Mouse (Mus musculus) embryonic stem cell, embryonic (primary cell): ENCODE data around the gene Nhlrc4.

Experiments used
- CTCF ChIA-PET, 4 experiments: fragments of 300-600 bp in 2 of 4; fragments of 350-600 bp in 2 of 4; sonication (Branson Sonifier 250); formaldehyde crosslinking; loops; one replicate each; lab custom pipeline; 2022; ENCODE audit warnings: inconsistent platforms in 2 of 4; lab: Charles Lee
- POLR2A ChIA-PET, 4 experiments: fragments of 300-600 bp in 2 of 4; fragments of 350-600 bp in 2 of 4; sonication (Branson Sonifier 250); formaldehyde crosslinking; loops; one replicate each; lab custom pipeline; 2022; ENCODE audit warnings: antibody characterized with exemption in 4 of 4, inconsistent platforms in 1 of 4; lab: Charles Lee

The Nhlrc4 gene

DNA sequence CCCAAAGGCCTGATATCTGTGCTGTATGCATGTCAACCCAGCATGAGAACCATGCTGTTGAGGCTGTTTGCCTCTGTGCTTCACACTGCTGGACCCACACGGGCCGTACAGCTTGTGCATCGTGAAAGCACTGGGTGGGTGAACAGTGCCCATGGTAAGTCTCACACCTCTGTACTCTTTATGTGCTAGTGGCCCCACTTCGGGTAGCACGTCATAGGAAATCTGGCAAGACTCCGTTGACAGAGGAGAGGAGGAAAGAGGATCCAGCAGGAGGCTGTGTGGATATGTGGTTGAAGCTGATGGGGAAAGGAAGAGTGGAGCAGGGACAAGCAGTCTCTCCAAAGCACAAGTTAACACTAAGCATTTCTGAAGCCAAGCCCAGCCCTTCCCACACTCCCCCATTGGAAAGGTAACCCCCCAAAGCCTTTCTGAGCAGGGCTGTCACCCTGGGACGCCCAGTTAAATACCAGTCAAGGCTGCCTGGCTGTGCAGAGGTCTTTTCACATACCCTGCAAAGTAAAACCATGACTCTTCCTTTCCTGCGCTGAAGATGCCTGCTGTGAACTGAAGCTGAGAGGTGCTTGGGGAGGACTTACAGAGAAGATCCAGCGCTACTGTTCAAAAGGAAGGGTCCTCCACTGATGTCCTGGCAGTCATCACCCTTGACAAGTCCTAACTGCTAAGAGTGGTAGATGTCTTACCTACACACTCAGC, 26.6 kb downstream of the Nhlrc4 start:
- CTCF ChIA-PET: interaction anchor here in 2 of 4 experiments (0.7 to 1.3 kb wide), 2 partner anchors 24 to 56 kb away, joined by 3 read pairs; no protein-coding TSS in a partner anchor
- POLR2A ChIA-PET: interaction anchor here in 3 of 4 experiments (0.8 to 1.7 kb wide), 11 partner anchors 11 to 89 kb away, joined by 3 to 6 read pairs (median 3); partner anchors contain the start of gene Mcrip2 (in 1 of the 3)

DNA sequence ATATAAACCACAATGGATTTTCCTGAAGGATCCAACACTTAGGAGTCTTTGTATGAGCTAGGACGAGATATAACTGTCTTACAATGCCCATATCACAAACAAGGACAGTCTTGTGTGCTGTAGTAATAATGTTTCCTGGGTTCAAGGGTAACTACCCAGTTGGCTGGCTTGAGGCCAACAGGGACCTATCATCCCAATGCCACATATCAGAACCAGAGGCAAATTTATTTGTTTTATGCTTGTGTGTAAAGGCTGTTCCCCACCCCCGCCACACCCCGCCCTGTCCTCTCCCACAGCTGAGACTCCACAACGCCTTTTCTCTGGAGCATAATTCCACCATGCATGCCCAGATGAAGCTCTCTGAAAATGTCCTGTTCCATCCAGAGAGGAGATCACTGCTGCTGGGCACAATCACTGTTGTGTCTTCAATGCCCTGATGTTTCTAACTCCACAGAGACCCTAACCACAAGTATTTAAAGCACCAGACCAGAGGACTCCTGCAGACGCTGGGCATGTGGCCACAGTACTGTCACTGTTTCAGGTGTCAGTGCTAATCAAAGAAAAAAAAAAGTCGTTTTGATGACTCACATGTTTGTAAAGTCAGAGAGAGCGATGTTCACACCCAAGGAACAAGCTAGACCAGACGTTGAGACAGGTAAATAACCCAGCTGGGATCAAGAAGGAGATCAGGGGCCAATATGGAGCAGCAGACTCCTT, 27.7 kb downstream of the Nhlrc4 start:
- POLR2A ChIA-PET: interaction anchor here in 2 of 4 experiments (0.6 to 1.3 kb wide), 5 partner anchors 17 to 352 kb away, joined by 3 to 4 read pairs (median 3); no protein-coding TSS in a partner anchor

DNA sequence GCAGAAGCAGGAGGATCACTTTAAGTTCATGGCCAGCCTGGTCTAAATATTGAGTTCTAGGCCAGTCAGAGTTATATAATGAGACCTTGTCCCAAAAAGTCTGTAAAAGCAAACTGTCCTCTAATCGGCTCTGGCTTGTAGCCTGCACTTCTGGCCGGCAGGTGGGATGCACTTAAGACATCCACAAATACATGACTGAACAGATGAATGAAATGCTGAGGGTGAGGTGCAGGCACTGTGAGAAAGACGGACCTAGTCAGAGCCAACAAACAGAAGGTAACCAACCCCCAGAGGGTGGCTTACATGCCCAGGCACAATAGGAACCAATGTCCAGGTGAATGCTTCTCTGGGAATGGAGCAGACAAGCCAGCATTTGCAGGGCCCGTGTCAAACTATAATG, 30.5 kb downstream of the Nhlrc4 start:
- ChIA-PET POLR2A (interaction anchor here in 2 of 4 experiments (0.9 to 1.2 kb wide), 3 partner anchors 11 to 29 kb away, joined by 3 read pairs; no protein-coding TSS in a partner anchor), CTCF (no interaction called here)

More for the DNA sequence above, 27.7 kb downstream of the Nhlrc4 start:
- CTCF ChIA-PET: interaction anchor here in 2 of 4 experiments (0.8 to 1.3 kb wide), 2 partner anchors 23 kb away, joined by 3 read pairs; no protein-coding TSS in a partner anchor

DNA sequence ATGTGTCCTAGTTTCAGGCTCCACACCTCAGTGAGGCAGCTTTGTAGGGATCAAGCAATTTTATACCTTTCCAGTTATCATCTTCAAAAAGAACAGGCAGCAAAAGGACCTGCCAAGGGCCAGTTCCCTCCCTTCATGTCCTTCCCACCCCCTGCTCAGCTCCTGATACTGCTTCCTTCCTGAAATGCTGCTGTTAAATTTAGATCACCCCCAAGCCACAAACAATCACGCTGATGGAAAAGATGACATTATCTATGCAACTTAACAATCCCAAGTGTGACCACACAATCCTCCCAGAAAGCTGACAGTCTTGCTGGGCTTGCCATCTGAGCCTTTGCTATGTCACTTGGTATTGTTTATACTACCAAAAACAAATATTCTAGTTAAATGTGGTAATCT, 30.9 kb downstream of the Nhlrc4 start:
- POLR2A ChIA-PET: interaction anchor here in 1 of 4 experiments (1.4 kb wide), 1 partner anchor 20 kb away, joined by 3 read pairs; no protein-coding TSS in a partner anchor
- CTCF ChIA-PET: no interaction called here

DNA sequence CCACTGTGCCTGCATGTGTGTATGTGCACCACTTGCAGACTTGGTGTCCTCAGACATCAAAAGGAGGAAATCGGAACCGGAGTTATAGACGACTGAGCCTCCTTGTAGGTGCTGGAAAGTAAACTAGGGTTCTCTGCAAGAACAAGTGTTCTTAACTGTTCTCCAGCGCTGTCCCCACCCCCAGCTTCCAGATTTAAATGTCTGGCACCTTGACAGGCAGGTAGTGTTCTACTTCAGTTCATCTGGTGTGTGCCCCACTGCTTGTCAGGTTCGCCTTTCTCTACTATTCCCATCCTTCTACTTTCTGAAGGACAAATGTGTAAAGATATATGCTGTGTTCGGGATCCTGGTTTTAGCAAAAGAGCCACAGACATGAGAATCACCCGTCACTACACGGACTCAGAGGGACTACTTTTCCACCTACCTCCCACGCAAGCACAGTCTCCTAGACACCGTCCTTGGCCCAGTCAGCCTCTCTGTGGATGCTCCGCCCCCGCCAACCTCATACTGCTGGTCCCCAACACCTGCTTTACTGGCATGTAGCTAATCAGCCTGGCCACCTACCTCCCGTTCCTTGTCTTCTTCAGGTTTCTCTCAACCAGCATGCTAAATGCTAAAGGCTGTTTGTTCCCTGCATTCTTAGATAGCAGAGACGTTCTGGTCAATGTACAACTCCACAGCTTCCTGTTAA, 31.4 kb downstream of the Nhlrc4 start:
- ChIA-PET CTCF (interaction anchor here in 1 of 4 experiments (0.6 kb wide), 1 partner anchor 96 kb away, joined by 4 read pairs; no protein-coding TSS in a partner anchor), POLR2A (interaction anchor here in 1 of 4 experiments (1.4 kb wide), 1 partner anchor 19 kb away, joined by 3 read pairs; no protein-coding TSS in a partner anchor)

DNA sequence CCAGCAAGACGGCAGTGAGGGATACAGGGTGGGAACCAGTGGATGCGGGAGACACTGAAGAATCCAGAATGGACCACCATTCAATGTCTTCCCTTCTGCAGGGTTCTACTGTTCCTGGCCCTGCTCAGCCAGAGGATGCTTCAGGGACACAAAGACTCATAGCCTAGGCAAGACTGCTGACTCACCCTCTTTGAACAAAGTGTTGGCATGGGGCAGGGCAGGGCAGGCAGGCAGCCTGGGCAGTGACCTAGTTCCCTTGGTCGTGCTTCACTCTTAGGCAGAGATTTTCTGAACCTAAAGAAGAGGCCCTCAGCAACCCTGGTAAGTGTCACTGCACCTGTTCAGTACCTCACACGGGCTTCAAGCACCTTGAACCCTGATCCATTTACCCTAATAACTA, 32.9 kb downstream of the Nhlrc4 start:
- POLR2A ChIA-PET: interaction anchor here in 2 of 4 experiments (0.6 to 1.3 kb wide), 2 partner anchors 8 to 346 kb away, joined by 3 read pairs; no protein-coding TSS in a partner anchor

DNA sequence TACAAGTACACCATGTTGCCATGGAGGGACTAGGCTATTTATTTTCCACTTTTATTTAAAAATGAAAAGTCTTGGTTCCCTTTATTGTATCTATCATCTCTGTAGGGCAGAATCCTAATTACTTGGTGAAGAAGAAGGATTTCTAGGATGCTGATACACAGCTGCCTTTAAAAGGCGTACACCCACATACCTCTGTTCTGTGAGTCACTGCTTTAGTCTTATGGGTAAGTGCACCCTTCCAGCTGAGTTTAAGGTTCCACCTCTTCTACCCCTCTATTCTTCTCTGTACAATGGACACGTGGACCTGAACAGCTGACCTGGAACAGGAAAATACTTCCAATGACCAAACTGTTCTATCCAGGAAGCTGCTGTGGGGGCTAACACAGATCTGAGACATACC, 37.1 kb downstream of the Nhlrc4 start:
- CTCF ChIA-PET: interaction anchor here in 2 of 4 experiments (1.6 to 3.1 kb wide), 2 partner anchors 14 kb away, joined by 4 to 13 read pairs; no protein-coding TSS in a partner anchor
- POLR2A ChIA-PET: interaction anchor here in 1 of 4 experiments (0.8 kb wide), 1 partner anchor 16 kb away, joined by 3 read pairs; no protein-coding TSS in a partner anchor

More for the DNA sequence above, 32.9 kb downstream of the Nhlrc4 start:
- CTCF ChIA-PET: no interaction called here

DNA sequence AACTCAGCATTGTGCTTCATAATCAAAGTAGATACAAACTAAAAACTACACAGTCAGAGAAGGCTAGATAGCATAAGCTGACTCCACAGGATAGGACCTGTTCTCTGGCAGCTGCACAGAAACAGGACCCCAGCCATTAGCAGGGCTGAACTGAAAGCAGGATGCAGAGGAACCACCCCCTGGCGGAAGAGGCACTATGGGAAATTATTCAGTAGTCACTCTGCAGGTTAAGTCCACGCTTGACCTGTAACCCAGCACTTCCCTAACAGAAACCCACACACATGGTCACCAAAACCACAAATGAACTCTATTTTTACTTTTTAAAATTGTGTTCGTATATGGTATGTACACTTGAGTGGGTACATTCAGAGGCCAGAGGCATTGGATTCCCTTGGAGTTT, 41.7 kb downstream of the Nhlrc4 start:
- POLR2A ChIA-PET: interaction anchor here in 3 of 4 experiments (0.6 to 1.5 kb wide), 5 partner anchors 12 to 330 kb away, joined by 3 read pairs; no protein-coding TSS in a partner anchor
- CTCF ChIA-PET: interaction anchor here (0.6 to 1.3 kb wide), 10 partner anchors 9 to 350 kb away, joined by 3 to 5 read pairs (median 3); partner anchors contain the start of gene Luc7l (in 1 of the 4)

DNA sequence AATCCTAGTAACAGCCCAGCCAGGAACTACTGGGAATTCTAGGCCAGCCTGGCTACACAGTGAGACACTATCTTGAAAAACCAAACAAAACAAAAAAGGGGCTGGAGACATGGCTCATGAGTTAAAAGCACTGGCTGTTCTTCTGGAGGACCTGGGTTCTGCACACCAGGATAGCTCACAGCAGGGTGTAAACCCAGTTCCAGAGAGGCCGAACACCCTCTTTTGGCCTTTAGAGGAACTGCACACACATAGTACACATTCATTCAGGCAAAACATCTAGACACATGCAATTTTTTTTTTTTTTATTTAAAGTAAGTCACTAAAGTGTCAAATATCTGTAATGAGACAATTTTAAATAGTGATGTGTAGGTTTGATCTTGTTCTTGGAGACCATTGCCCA, 44.6 kb downstream of the Nhlrc4 start:
- CTCF ChIA-PET: interaction anchor here (0.6 to 1.1 kb wide), 5 partner anchors 19 to 95 kb away, joined by 3 to 5 read pairs (median 3); partner anchors contain the start of gene Stub1 (in 1 of the 4)
- POLR2A ChIA-PET: interaction anchor here in 2 of 4 experiments (1.0 to 1.2 kb wide), 2 partner anchors 10 to 16 kb away, joined by 3 read pairs; no protein-coding TSS in a partner anchor

DNA sequence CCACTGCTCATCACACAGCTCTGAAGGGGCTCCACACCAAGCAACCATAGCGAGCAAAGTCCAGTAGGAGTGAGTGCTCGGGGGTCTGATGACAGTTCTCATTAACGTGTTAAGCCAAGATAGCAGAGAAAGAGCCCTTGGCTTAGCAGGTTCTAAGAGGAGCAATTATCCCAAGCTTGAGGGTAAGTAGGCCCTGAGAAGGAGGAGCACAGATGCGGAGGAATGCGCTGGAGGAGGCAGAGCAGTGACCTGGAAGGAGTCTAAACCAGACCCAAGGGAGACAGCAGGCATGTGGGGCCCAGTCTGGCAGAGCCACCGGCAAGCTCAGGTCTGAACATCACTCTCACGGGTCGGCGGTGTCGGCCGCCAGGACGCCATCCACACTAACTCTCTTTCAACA, 48.9 kb downstream of the Nhlrc4 start:
- ChIA-PET POLR2A (interaction anchor here (0.6 to 4.2 kb wide), 19 partner anchors 9 to 639 kb away, joined by 3 to 24 read pairs (median 4); partner anchors contain the start of genes Fam234a (in 1 of the 4), Luc7l (in 1 of the 4), Mcrip2 (in 1 of the 4) and Mettl26 (in 1 of the 4)), CTCF (interaction anchor here (0.5 to 4.5 kb wide), 16 partner anchors 9 to 337 kb away, joined by 3 to 54 read pairs (median 4); partner anchors contain the start of genes Wfikkn1 (in 2 of the 4), Decr2 (in 1 of the 4) and Mcrip2 (in 1 of the 4))

DNA sequence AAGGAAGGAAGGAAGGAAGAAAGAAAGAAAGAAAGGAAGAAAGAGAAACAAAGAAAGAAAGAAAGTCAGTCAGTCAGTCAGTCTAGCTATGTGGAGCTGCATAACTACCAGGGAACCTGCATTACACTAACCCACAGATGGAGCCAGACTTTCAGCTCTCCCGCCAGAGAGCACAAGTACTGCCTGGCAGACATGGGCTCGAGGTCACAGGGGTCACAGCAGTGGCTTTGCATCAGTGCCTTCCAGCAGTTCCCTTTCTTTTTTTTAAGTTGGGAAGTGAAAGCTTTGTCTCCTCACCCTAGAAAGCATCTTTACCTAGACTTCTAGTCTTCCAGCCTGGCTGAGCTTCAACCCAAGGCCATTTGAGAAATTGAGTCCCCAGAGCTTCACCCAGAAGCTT, 49.3 kb downstream of the Nhlrc4 start:
- ChIA-PET POLR2A (interaction anchor here (0.6 to 4.2 kb wide), 17 partner anchors 9 to 639 kb away, joined by 3 to 24 read pairs (median 4); partner anchors contain the start of genes Fam234a (in 1 of the 4), Luc7l (in 1 of the 4), Mcrip2 (in 1 of the 4) and Mettl26 (in 1 of the 4)), CTCF (interaction anchor here (0.5 to 4.5 kb wide), 13 partner anchors 12 to 337 kb away, joined by 3 to 54 read pairs (median 8); partner anchors contain the start of genes Wfikkn1 (in 2 of the 4), Decr2 (in 1 of the 4) and Mcrip2 (in 1 of the 4))

DNA sequence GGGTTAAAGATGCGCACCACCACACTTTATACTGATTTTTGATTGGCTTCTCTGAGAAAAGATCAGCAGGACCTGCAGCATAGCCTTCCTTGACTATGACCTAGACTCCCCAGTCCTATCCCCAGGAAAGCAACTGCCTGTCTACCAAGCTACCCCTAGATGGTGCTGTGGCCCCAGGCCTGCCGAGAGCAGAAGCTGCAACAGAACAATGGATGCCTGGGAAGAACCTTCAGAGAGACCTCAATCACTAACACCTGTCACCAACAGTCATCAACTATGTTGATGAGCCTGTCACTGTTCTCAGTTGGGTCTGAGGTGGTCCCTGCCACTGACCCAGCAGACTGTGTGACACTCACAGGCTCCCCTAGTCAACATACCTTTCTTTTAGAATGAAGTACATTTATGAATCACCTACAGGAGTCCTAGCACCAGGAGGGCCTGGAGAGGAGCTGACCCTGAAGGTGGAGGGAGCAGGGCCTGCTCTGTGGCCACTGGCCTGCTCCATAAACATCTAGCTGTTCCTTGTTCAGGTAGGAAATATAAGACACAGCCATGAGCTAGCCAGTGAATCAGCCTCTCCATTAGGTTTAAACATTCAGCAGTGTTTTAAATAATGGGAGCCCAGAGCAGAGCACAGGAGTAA, 50.7 kb downstream of the Nhlrc4 start:
- POLR2A ChIA-PET: interaction anchor here in 3 of 4 experiments (0.5 to 4.2 kb wide), 23 partner anchors 10 to 624 kb away, joined by 3 to 24 read pairs (median 3); partner anchors contain the start of genes Mcrip2 (in 2 of the 3), Wdr90 (in 1 of the 3) and Wfikkn1 (in 1 of the 3)
- CTCF ChIA-PET: interaction anchor here (0.5 to 4.5 kb wide), 64 partner anchors 8 to 1211 kb away, joined by 3 to 54 read pairs (median 4); partner anchors contain the start of genes Decr2 (in 2 of the 4), Mettl26 (in 2 of the 4), Wfikkn1 (in 2 of the 4) and Capn15 (in 1 of the 4)
